Mouse (Mus musculus) neural tube, embryonic 14.5 days (tissue): ENCODE data around the gene Pigh. TPM values are rescaled to one million over a fixed set of nuclear protein-coding genes. Genes with fewer than 3 reads are reported as not detected.

Experiments
- ATAC-seq: fragments of 200-750 bp; cut with Nextera tagmentation; 2 replicates; pipeline ENCODE4 v1.8.0; 2017; ENCODE audit warnings: low read depth, mild to moderate bottlenecking, moderate TSS enrichment, moderate library complexity
- H3K27ac ChIP-seq: fragments of 300-500 bp; sonication (generic); 2 replicates; pipeline ENCODE4 v1.5.1; 2014; ENCODE audit warnings: low read depth, mild to moderate bottlenecking, control low read depth, low read length, moderate library complexity, mixed read lengths
- H3K27me3 ChIP-seq: fragments of 300-500 bp; sonication (generic); 2 replicates; pipeline ENCODE4 v1.6.1; 2014; ENCODE audit warnings: low read length; ENCODE audit not compliant: control insufficient read depth, insufficient read depth
- H3K36me3 ChIP-seq: fragments of 300-500 bp; sonication (generic); 2 replicates; pipeline ENCODE4 v1.6.1; 2014; ENCODE audit warnings: low read length, mixed read lengths; ENCODE audit not compliant: control insufficient read depth, insufficient read depth
- H3K4me1 ChIP-seq: fragments of 300-500 bp; sonication (generic); 2 replicates; pipeline ENCODE4 v1.6.1; 2014; ENCODE audit warnings: low read length; ENCODE audit not compliant: control insufficient read depth, insufficient read depth
- H3K4me2 ChIP-seq: fragments of 300-500 bp; sonication (generic); 2 replicates; pipeline ENCODE4 v1.6.1; 2014; ENCODE audit warnings: mild to moderate bottlenecking, low read depth, low read length, control low read depth
- H3K4me3 ChIP-seq: fragments of 300-500 bp; sonication (generic); 2 replicates; pipeline ENCODE4 v1.5.1; 2014; ENCODE audit warnings: low read depth, low read length, control low read depth, mixed read lengths
- H3K9ac ChIP-seq: fragments of 300-500 bp; sonication (generic); replicated peaks from 2 replicates; pipeline ENCODE4 v1.6.1; 2014; ENCODE audit warnings: low read depth, mild to moderate bottlenecking, control low read depth, low read length, mixed read lengths
- H3K9me3 ChIP-seq: fragments of 300-500 bp; sonication (generic); 2 replicates; pipeline ENCODE4 v1.6.1; 2016; ENCODE audit warnings: low read length; ENCODE audit not compliant: control insufficient read depth
- WGBS: fragments of 180-500 bp; shearing (Covaris S2); extraction: QIAGEN DNeasy Blood & Tissue Kit; methylation state at CpG from one replicate; pipeline ENCODE4 v1.1.7; 2014; 5-methylcytosine and 5-hydroxymethylcytosine counted together
- polyA plus RNA-seq: library from polyadenylated mRNA; unstranded; fragments of >200 nt; fragmentation: Nextera tagmentation; extraction: Ambion mirVana; gene quantifications from 2 replicates; pipeline ENCODE4 v1.2.1, GENCODE M21; 2014

The Pigh gene
- polyA plus RNA-seq, 1 experiment from 2014 or later: 19.6 TPM

- no peak for ATAC-seq
- H3K27ac ChIP-seq: no peak overlapping the region
- no peaks in the 10 kb centered on the region for H3K4me1 ChIP-seq
- H3K4me2 ChIP-seq: no peak overlapping the region
- H3K9me3 ChIP-seq: no peaks in the 10 kb centered on the region
- H3K4me3 ChIP-seq: no peak overlapping the region
- H3K9ac ChIP-seq: no peak overlapping the region
- no peaks in the 10 kb centered on the region for H3K27me3 ChIP-seq
- H3K36me3 ChIP-seq: no peaks in the 10 kb centered on the region
Measured at GRCm38 (mm10) chr12:79041436-79041835, 48.0 kb downstream of the Pigh start.

DNA sequence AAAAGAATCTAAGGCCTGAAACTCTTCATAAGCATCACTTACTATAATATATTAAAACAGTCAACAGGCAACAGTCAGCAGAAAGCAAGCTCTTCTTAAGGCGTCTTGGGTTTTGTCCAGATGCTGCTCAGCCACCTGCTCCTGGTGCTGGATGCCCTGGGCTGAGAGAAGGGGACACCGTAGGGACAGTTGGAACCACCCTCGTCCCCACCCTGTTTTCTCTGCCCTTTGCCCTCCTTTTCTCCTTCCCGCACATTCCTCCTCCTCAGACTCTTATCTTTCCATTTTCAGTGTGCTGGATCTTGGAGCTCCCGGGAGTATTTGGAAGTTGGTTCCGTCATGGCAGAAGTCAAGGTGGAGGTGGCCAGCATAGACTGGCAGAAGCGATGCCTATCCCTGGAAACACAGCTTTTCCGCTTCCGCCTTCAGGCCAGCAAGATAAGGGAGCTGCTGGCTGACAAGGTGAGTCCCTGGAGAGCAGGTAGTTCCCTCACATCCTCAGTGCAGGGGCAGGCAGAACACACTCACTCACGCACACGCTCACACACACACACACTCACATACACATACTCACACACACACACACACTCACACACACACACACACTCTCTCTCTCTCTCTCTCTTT is 49.1 kb downstream of the Pigh start:
- Histone ChIP-seq H3K4me1 (no peaks in the 10 kb centered on the region), H3K36me3 (no peaks in the 10 kb centered on the region), H3K4me2 (no peak overlapping the region), H3K4me3 (no peak overlapping the region), H3K9me3 (no peaks in the 10 kb centered on the region), H3K27ac (no peak overlapping the region), H3K9ac (no peak overlapping the region), H3K27me3 (no peaks in the 10 kb centered on the region)
- 94% methylated on average over 11 of the region's 11 CpGs for WGBS
- ATAC-seq: no peak

DNA sequence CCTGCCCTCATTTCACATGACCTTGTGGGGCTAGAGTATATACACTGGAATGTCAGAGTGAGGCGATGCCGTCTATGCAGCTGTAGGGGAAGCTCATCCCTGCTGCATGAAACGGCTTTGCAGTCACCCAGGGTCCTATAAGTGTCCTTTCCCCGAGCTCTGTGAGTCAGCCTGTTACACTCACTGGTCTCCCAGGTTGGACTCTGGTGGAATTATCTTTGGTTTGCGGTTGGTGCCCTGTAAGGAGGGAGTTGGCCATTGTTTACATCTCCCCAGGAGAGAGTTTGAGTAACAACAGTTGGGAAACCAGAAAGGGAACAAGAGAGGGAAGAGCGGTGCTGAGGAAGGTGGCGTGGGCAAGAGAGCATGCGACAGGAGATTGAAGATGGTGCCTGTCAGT is 49.7 kb downstream of the Pigh start:
- Histone ChIP-seq H3K4me3 (no peak overlapping the region), H3K27ac (no peak overlapping the region), H3K4me1 (no peaks in the 10 kb centered on the region), H3K9me3 (no peaks in the 10 kb centered on the region), H3K4me2 (no peak overlapping the region), H3K27me3 (no peaks in the 10 kb centered on the region), H3K9ac (no peak overlapping the region), H3K36me3 (no peaks in the 10 kb centered on the region)
- WGBS: 74% methylated on average over 8 of the region's 8 CpGs
- no peak for ATAC-seq

DNA sequence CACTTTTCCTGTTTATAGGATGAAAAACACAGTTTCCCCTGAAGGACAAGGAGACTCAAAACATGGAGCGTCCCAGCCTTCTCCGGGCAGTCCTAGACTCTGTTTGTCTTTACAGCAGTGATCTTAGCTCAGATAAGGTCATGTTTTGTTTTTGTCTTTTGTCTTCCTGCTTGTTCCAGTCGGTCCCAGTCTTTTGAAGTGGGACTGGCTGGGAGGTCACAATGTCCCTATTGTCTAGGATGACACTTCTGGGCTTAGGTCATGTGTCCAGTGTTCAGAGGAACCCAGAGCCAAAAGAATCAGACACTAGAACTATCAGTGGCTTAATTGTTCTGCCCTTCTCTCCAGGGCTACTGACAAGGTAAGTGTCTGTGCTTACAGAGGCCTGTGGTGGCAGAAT is 54.1 kb downstream of the Pigh start:
- ATAC-seq: no peak
- Histone ChIP-seq H3K9ac (no peak overlapping the region), H3K4me2 (no peak overlapping the region), H3K27ac (no peak overlapping the region), H3K4me1 (no peaks in the 10 kb centered on the region), H3K4me3 (no peak overlapping the region), H3K9me3 (no peaks in the 10 kb centered on the region), H3K36me3 (no peaks in the 10 kb centered on the region), H3K27me3 (no peaks in the 10 kb centered on the region)
- WGBS: 6% methylated on average over 3 of the region's 3 CpGs

DNA sequence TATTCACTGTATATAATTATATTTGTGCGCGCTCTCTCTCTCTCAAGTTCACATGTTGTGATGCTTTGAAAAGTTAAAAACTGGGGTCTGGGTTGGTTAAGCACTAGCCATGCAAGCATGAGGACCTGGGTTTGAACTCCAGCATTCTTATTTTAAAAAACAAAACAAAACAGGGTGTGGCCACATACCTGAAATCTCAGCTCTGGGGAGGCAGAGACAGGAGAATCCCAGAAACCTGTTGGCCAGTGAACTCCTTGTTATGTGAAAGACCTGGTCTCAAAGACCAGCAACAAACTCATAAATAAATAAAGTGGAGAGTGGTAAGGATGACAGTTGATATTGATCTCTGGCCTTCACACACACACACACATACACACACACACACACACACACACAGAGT is 55.1 kb downstream of the Pigh start:
- Histone ChIP-seq H3K4me2 (no peak overlapping the region), H3K27me3 (no peaks in the 10 kb centered on the region), H3K36me3 (no peaks in the 10 kb centered on the region), H3K4me1 (no peaks in the 10 kb centered on the region), H3K9ac (no peak overlapping the region), H3K4me3 (no peak overlapping the region), H3K27ac (no peak overlapping the region), H3K9me3 (no peaks in the 10 kb centered on the region)
- WGBS: 97% methylated on average over 2 of the region's 2 CpGs
- no peak for ATAC-seq

Other genes with a start within 250 kb of the Pigh start
- 155 and 161 TPM in 2 replicates for gene Atp6v1d, start 228.0 kb downstream of the Pigh start, polyA plus RNA-seq
- 135 and 146 TPM in 2 replicates for gene Eif2s1, start 227.8 kb downstream of the Pigh start, polyA plus RNA-seq
- gene Plek2, start 182.7 kb downstream of the Pigh start, polyA plus RNA-seq: 0.94 and 2.4 TPM in 2 replicates
- 59.1 and 59.4 TPM in 2 replicates for gene Tmem229b, start 82.0 kb downstream of the Pigh start, polyA plus RNA-seq
- gene Plekhh1, start 60.5 kb downstream of the Pigh start, polyA plus RNA-seq: 2.4 and 3.4 TPM in 2 replicates
- gene Arg2, start 41.1 kb upstream of the Pigh start, polyA plus RNA-seq: 35.5 and 36.1 TPM in 2 replicates
- gene Vti1b, start 83.0 kb upstream of the Pigh start, polyA plus RNA-seq: 180 and 202 TPM in 2 replicates
- gene Rdh11, start 102.6 kb upstream of the Pigh start, polyA plus RNA-seq: 29.3 and 37.9 TPM in 2 replicates
- 1.0 TPM in 2 replicates for gene Rdh12, start 119.3 kb upstream of the Pigh start, polyA plus RNA-seq
- 11.6 and 14.1 TPM in 2 replicates for gene Zfyve26, start 206.7 kb upstream of the Pigh start, polyA plus RNA-seq
- gene Rad51b, start 207.6 kb upstream of the Pigh start, polyA plus RNA-seq: 0.87 and 1.3 TPM in 2 replicates